Mouse (Mus musculus): Measurements from ENCODE around the gene Tshz2. TPM values are rescaled to one million over a fixed set of nuclear protein-coding genes. Genes with fewer than 3 reads are reported as not detected.
A peak's percentile ranks its signal among the peaks of the same experiment; 100 is the strongest.
"Not testable (repeated sequence)": the region's sequence is repeated elsewhere in the genome, so short reads cannot be mapped to it uniquely, and the experiment has no call there.

The Tshz2 gene
- total RNA-seq, 2 experiments from 2014 or later, result 16.5 to 18.0 TPM

DNA sequence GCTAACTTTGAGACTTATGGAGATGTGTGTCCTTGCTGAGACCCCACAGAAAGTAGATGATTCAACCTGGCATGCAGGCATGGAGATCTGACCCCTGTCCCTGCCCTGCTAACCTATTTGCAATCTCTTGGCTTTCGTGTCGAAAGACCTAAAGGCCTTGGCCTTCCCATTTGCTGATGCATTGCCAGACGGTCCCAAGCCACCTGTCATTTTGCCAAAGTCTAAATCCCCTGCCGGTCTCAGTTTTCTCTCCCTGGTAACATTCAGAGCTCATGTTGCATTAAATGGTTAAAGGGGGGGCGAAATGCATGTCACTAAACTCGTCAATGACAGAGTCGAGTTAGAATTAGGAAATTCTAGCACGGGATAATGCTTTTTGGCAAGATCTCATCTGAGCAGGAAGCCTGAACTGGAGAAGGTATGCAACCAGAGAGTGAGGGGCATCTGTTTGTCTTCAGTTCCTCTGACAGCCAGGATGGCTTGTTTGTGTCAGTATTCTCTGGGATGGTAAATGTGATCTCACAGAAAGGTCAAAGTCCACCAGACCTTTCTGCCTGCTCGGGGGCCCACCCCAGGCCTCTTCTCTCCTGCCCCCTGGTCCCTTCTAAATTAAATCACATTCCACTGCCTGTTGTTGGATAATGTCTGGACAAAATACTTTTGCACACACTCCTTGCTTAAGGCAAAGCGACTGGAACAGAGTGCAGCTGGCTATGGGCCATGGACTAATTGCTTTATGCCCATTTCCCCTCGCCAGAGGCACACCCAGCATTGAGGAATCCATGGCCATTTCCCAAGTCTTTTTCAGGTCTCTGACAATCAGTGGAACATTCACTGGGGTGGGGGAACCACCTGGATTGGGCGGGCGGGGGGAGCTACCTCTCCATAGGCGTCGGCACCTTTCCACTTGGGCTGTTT, 118.0 kb downstream of the Tshz2 start:
- peak; percentile 45 to 51 for DNase-seq
- intact Hi-C loops (cut with DNase I), result loop anchor here (10.0 kb wide), 1 partner anchor 116 kb away; the partner anchor contains the start of gene Tshz2

DNA sequence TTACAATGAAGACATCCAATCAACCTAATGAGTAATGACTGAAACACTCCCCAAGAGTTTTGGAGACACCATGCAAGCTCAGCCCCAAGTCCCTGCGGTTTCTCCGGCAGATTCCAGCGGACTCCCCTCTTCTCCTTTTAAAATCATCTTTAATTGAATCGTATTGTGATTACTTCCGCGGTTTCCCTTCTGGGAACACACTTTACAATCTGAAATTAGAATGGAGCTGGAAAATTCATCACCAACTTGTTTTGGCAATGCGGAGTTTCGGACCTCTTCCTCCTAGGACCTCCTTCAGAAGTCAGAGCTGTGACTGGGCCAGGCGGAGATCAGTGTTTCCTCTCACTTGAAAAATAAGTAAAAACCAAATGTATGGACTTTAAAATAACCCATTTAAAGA, 119.3 kb downstream of the Tshz2 start:
- no peak for DNase-seq
- intact Hi-C loops (cut with DNase I), result loop anchor here (10.0 kb wide), 1 partner anchor 117 kb away; the partner anchor contains the start of gene Tshz2

- intact Hi-C loops (cut with DNase I), result loop anchor here (10.0 kb wide), 1 partner anchor 119 kb away; the partner anchor contains the start of gene Tshz2
- DNase-seq, result no peak
Measured at GRCm38 (mm10) chr2:169753432-169753831, 120.6 kb downstream of the Tshz2 start.

DNA sequence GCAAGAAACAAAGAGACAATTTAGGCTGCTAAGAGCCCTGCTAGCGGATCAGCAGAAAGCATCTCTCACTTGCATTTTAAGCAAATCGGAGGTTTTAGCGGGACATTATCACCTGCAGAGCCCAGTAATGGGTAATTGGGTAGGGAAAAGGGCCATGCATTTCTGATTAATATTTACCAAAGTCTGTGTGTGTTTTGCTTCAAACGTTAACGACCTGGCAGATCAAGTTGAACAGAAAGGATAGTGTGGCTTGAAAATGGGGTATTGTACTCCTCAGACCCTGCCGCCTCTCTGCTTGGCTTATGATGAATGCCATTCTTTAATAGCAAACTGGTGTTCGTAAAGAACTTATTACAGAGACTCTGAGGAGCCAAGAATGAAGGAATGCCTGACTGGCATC, 122.3 kb downstream of the Tshz2 start:
- no peak for DNase-seq
- intact Hi-C loops (cut with DNase I), result loop anchor here (10.0 kb wide), 1 partner anchor 120 kb away; the partner anchor contains the start of gene Tshz2

DNA sequence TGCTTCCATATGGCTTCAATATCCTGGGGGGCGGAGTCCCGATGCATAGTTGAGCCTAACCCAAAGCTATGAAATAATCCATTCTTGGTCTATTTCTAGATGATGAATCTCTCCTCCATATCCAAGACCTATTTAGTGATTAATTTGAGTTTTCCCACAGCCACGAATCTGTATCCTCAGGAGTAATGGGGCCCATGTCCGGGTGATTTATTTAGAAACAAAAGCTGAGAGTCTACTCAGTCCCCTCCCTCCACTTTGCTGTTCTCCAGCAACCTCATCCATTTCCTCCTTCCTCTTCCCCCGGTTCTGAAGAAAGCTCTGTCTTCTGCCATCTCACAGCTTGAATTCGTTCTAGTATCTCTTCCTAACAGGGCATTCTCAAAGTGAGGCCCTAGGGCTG, 125.3 kb downstream of the Tshz2 start:
- intact Hi-C loops (cut with DNase I), result loop anchor here (10.0 kb wide), 1 partner anchor 123 kb away; the partner anchor contains the start of gene Tshz2

GRCm38 (mm10) chr2:169760117-169760516, 127.3 kb downstream of the Tshz2 start:
- intact Hi-C loops (cut with DNase I), result no loop called here
- no peak for DNase-seq

More for the DNA sequence above, 125.3 kb downstream of the Tshz2 start:
- no peak for DNase-seq

DNA sequence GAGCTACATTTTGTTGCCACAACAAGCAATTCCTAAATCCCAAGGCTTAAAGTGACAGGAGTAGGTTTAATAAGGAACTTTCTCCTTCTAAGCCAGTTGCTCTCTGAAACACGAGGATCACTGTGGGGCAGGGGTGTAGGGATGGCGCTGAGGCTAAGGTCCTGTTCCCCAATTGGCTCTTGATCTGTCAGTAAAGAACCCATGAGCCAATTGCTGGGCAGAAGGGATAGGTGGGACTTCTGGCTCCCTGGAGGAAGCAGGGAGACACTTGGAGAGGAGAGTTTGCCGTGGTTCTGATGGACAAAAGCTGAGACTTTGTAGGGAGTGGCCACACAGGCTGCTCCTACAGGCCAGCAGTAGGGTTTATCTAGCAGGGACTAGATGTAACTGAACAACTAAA, 128.9 kb downstream of the Tshz2 start:
- intact Hi-C loops (cut with DNase I), result no loop called here
- no peak for DNase-seq

DNA sequence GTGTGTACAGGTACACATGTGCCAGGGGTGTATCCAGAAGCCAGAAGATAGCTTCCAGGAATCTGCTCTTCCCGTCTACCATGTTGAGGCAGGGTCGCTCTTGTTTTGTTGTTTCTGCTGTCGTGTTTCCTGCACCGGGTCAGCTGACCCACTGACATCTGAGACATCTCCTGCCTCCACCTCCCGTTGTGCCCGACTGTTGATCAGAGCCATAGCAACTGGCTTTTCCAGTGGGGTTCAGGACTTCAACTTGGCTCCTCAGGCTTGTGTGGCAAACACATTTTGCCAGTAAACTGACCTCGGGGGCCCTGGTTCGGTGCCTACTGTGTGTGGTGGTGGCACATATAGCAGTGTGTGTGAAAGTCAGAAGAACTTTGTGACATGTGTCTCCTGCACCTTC, 129.5 kb downstream of the Tshz2 start:
- intact Hi-C loops (cut with DNase I), result no loop called here
- no peak for DNase-seq

- DNase-seq, result no peak
- intact Hi-C loops (cut with DNase I), result no loop called here
Measured at GRCm38 (mm10) chr2:169763716-169764115, 130.9 kb downstream of the Tshz2 start.

DNA sequence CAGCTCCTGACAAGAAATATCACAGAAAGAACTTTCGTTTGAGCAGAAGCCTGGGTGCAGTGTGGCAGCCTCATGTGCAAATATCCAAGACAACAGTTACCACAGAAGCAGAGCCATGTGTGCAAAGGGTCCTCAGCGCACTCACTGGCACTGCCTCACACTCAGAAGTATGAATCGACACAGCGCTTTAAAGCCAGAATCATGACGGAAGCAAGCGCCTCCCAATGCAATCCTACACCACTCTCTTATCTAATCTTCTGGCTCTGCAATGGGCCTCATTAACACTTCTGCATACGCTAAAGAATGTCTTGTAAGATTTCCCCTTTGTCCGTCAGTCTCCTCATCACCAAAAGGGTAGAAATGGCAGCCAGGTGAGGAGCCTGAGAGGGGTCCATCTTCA, 133.4 kb downstream of the Tshz2 start:
- no peak for DNase-seq
- intact Hi-C loops (cut with DNase I), result no loop called here

GRCm38 (mm10) chr2:169767281-169767680, 134.5 kb downstream of the Tshz2 start:
- DNase-seq, result no peak
- intact Hi-C loops (cut with DNase I), result no loop called here

DNA sequence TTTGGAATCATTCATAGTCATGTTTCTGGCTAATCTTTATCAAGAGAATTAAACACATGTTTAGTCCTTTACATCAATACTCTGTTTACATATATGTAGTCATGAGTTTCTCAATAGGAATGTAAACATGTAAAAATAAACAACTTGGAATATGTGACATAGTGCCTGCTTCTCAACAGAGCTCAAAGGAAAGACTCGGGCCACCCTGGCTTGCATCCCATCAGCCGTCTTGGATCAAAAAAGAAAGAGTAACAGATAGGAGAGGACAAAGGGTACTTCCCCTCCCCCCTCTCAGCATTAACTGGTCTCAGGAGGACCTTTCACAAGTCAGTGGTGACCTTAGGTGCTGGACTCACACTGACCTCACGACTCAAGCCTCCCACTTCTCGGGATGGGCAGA, 142.3 kb downstream of the Tshz2 start:
- intact Hi-C loops (cut with DNase I), result no loop called here
- DNase-seq, result no peak

DNA sequence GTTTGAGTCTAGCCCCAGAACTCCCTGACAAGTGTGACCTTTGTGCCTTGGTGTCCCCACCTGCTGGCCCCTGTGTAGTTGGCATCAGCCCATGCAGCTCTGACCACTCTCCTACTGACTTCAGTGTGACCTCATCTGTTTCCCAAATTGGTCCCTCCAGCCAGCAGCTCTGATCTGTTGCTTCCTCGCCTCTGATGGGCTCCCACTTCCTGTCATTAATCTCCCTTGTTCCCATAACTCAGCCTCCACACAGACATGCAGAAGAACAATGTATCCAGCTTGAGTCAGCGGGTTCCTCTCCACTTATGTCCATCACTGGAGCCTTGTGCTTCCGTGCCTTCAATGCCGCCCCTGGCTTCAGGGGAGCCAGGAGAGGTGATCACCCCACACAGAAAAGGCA, 144.4 kb downstream of the Tshz2 start:
- peak; percentile 21 to 31 for DNase-seq
- intact Hi-C loops (cut with DNase I), result no loop called here

DNA sequence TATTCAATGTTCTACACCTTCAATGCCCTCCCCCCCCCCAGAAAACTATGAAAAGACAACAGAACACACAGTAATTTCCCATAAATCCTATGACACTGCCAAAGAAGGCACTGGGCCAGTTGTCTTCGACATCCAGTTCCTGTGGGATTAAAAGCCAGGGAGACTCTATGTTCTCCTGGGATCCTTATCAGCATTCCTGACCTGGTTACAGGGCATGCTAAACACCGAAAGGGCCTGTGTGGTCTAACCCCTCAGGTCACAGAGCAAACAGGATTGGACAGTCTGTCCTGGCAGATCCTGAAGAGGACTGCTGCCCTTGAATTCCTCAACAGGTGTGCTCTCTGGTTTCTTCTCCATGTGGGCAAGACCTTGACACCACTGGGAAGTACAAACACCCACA, 145.0 kb downstream of the Tshz2 start:
- no peak for DNase-seq
- intact Hi-C loops (cut with DNase I), result no loop called here

DNA sequence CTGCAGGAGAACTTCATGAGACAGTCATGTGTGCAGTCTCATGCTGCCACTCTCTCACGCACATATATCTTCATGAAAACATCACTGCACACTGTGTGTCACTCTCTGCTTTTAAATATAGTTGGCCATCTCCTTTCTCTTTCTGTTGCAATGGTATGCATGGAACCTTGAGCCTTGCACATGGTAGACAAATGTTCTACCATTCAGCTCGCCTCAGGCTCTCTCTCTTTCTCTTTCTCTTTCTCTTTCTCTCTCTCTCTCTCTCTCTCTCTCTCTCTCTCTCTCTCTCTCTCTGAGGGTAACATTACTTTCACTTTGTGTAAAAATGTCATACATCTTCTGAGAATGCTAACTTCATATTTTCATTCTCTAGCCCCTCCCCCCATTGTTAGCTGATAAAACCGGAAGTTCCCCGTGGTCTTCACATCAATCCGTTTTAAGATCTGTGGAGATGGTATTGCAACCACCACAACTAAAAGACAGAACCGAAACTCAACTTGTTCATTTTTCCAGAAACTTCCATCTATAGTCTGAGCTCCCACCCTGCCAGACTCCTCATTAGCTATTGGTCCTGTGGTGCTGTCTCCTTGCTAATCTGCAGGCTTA, 146.0 kb downstream of the Tshz2 start:
- DNase-seq, result no peak
- intact Hi-C loops (cut with DNase I), result no loop called here

DNA sequence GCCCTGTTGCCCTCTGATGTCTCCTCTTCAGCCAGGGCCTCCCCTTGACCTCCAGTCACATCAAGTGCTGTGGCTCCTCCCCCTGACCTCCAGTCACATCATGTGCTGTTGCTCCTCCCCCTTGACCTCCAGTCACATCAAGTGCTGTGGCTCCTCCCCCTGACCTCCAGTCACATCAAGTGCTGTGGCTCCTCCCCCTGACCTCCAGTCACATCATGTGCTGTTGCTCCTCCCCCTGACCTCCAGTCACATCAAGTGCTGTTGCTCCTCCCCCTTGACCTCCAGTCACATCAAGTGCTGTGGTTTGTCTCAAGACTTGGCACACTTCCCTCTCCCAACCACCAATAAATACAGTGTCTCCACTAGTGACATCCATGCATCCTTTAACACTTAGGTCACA, 148.9 kb downstream of the Tshz2 start:
- DNase-seq; intact Hi-C loops (cut with DNase I): not testable (repeated sequence)

DNA sequence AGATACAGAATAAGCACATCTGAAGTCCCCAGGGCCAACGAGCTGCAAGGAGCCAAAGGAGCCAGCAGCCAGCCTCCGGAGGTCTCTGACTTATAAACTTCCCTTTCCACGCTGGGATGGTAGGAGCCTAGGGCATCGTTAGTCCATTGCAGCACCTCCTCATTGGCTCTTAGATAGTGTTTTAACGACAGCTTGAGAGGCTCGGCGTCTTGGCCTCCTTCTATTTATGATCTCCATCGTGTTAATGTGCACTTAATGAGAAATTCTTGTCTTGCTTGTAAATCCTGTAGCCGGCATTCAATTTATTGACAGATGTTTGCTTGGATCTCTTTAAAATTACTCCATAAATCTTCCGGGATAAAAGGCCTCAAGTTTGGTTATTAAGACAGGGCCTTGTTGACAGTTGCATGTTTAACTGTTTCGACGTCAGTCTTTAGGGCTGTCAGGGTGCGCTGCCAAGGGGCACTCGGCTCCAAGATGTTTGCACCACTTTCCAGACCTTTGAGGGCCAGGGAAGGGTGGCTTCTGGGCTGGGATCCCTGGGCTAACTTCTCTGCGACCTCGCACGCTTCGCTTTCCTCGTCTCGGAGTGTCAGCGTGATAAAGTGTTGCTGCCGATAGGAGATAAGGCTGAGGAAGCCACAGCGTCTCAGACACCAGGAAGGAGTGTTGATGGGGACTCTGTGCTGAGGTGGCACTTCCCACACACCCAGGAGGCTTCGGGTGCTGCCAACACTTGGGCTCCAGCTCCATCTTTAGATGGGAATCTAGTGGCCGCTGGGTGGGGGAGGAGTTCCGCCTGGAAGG, 150.3 kb downstream of the Tshz2 start:
- no peak for DNase-seq
- intact Hi-C loops (cut with DNase I), result no loop called here

DNA sequence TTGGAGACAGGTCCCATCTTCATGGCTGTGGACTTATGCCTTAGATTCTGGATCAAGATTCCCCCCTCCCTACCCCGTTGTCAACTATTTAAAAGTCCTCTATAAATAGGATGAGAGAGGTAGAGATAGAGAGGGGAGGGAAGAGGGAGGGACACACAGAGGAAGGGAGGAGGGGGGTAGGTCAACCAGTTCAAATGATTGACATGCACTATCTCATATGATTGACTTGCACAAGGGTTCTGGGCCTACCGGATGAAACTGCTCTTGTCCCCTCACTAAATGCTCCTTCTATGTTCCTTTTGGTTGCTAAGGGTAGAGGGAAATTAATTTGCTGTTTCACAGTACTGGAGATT, 150.8 kb downstream of the Tshz2 start:
- DNase-seq, result no peak
- intact Hi-C loops (cut with DNase I), result no loop called here

- intact Hi-C loops (cut with DNase I), result no loop called here
- DNase-seq, result no peak
Measured at GRCm38 (mm10) chr2:169787381-169787780, 154.6 kb downstream of the Tshz2 start.

DNA sequence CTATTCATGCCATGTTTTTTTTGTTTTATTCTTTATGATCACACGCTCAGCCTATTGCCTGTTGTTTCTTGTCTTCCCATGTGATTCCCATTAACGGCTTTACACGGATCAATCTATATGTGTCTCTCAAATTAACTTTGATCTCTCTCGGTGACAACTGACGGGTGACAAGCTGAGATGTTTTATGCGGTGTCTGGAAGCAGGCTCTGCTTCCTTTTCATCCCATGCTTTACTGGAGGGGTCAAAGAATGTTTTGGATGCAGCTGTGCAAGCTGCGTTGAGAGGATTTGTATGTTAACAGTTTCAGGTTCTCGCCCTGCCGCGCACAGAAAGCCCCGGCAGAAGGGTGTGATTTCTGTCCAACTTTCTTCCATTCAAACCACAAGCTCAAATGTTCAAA, 155.1 kb downstream of the Tshz2 start:
- DNase-seq, result no peak
- intact Hi-C loops (cut with DNase I), result no loop called here
